Mouse (Mus musculus): ENCODE measurements around the gene Gjb3. TPM values are rescaled to one million over a fixed set of nuclear protein-coding genes. Genes with fewer than 3 reads are reported as not detected.

The Gjb3 gene
- 57.2 and 66.7 TPM in 2 replicates for polyA plus RNA-seq (2011; ENCODE audit: insufficient read depth, insufficient read length, low read depth, missing spikeins)

DNA sequence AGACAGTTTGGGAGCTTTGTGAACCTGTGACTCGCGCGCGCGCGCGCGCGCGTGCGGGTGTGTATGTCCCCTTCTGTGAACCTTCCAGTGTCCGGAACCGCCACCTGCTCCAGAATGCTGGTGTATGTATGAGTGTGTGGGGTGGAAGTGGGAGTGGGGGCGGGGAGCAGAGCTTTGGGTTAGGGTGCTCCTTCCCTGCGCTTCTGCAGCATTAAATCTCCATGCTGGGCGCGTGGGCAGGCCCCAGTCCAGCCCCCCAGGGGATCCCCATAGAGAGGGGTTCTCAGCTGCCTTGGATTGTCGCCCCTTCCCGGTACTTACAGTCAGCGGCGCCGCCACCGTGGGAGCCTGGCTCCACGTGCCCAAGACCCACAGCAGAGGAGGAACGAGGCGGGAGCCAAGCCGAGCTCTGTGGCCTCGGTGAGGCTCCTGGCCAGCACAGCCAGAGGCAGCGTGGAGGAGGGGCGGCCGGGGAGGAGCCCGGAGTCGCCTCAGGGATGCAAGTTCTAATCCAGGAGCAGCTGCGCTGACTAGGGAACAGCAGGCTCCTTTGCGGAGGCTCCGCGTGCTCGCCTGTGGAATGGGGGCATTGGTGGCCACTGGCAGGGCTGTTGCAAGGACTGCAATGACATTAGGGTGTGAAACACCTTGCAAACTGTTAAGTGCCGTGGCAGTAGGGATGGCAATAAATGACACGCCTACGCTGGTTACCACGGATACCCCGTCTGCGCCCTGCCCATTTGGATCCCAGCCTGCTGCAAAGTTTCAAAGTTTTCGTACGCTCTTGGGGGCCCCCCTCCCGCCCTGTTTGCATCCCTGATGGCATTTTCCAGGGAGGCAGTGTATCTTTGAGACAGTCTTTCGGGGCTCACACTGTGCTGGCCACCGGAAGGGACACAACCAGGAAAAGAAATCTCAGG lies at the start of gene Gjb3:
Gene Gjb3, minus strand, starts transcription at position 664 of the 920 bp plus-strand sequence.
- H3K36me3 ChIP-seq (ENCODE audit: control insufficient read depth, insufficient read depth, low read length, poor library complexity, severe bottlenecking), result peaks cover 12% of the 10 kb centered on the region
- H3K9ac ChIP-seq (ENCODE audit: low read depth, poor library complexity, severe bottlenecking), result peak within 1 kb of the TSS; percentile 93
- peak within 1 kb of the TSS; percentile 69 for H3K4me3 ChIP-seq (ENCODE audit: low read depth, low read length)
- peak within 1 kb of the TSS; percentile 97 for H3K27ac ChIP-seq (ENCODE audit: insufficient read depth, low read length)
- no peaks in the 10 kb centered on the region for H3K9me3 ChIP-seq (replicated peaks; ENCODE audit: control insufficient read depth, insufficient read depth, low read length, poor library complexity, severe bottlenecking)
- TF ChIP-seq POLR2A (IDR thresholded peaks at IDR 0.05; ENCODE audit: insufficient read depth, low read length) (no peak), EP300 (IDR thresholded peaks at IDR 0.05; ENCODE audit: insufficient read depth, low read depth, low read length) (peak; percentile 73)
- peaks cover under 1% of the 10 kb centered on the region for H3K4me1 ChIP-seq (ENCODE audit: control insufficient read depth, insufficient read depth, low read length)
- no peaks in the 10 kb centered on the region for H3K27me3 ChIP-seq (ENCODE audit: control insufficient read depth, insufficient read depth, low read length, poor library complexity, severe bottlenecking)

DNA sequence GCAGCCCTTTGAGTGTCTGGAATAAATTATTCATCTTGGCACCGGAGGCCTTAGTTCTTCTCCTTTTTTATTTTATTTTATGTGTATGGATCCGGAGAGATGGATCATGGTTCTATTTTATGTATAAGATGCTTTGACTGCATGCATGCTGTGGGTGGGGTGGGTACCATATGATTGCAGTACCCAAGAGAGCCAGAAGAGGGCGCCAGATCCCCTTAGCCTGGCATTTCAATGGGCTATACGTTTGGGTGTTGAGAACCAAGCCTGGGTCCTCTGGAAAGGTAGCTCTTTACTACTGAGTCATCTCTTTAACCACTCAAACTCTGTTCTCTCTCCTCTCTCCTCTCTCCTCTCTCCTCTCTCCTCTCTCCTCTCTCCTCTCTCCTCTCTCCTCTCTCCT lies 46.7 kb upstream of the Gjb3 start:
- H3K4me1 ChIP-seq (ENCODE audit: control insufficient read depth, insufficient read depth, low read length), result peaks cover 2% of the 10 kb centered on the region
- no peak overlapping the region for H3K9ac ChIP-seq (ENCODE audit: low read depth, poor library complexity, severe bottlenecking)
- no peak overlapping the region for H3K4me3 ChIP-seq (ENCODE audit: low read depth, low read length)
- TF ChIP-seq EP300 (IDR thresholded peaks at IDR 0.05; ENCODE audit: insufficient read depth, low read depth, low read length) (no peak), POLR2A (IDR thresholded peaks at IDR 0.05; ENCODE audit: insufficient read depth, low read length) (no peak), CTCF (IDR thresholded peaks at IDR 0.05; ENCODE audit: low read depth, low read length) (peak; percentile 87)
- H3K9me3 ChIP-seq (replicated peaks; ENCODE audit: control insufficient read depth, insufficient read depth, low read length, poor library complexity, severe bottlenecking), result no peaks in the 10 kb centered on the region
- no peaks in the 10 kb centered on the region for H3K27me3 ChIP-seq (ENCODE audit: control insufficient read depth, insufficient read depth, low read length, poor library complexity, severe bottlenecking)
- no peak overlapping the region for H3K27ac ChIP-seq (ENCODE audit: insufficient read depth, low read length)
- no peaks in the 10 kb centered on the region for H3K36me3 ChIP-seq (ENCODE audit: control insufficient read depth, insufficient read depth, low read length, poor library complexity, severe bottlenecking)

DNA sequence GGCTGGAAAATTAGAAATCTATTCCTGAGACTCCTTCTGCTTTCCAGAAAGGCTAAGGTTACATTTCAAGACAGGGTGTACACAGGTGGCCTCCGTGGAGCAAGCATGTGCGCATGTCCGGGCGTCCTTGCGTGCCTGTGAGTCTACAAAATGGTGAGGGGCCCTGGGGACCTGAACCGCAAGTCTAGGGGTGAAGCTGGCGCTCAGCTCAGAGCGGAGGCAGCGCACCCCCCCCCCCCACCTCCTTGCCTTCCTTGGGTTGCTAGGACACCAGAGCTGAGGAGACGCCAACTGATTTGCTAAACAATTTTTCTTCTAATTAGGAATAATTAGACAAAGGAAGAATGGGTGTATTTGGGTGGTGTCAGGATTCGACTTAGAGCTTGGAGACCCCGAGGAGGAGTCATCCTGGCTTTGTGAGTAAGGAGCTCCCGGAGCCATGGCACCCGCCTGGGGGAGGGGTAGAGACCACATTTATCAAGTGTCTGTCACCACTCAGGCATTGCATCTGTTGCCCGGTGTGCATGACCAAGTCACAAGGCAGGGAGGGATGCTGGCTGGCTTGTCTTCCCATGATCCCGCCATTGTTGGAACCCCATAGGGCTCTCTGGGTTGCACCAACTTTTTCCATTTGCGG lies 45.0 kb upstream of the Gjb3 start:
- H3K9me3 ChIP-seq (replicated peaks; ENCODE audit: control insufficient read depth, insufficient read depth, low read length, poor library complexity, severe bottlenecking), result no peaks in the 10 kb centered on the region
- TF ChIP-seq CTCF (IDR thresholded peaks at IDR 0.05; ENCODE audit: low read depth, low read length), result no peak
- H3K9ac ChIP-seq (ENCODE audit: low read depth, poor library complexity, severe bottlenecking), result no peak overlapping the region
- H3K27me3 ChIP-seq (ENCODE audit: control insufficient read depth, insufficient read depth, low read length, poor library complexity, severe bottlenecking), result no peaks in the 10 kb centered on the region
- H3K36me3 ChIP-seq (ENCODE audit: control insufficient read depth, insufficient read depth, low read length, poor library complexity, severe bottlenecking), result no peaks in the 10 kb centered on the region
- peaks cover 2% of the 10 kb centered on the region for H3K4me1 ChIP-seq (ENCODE audit: control insufficient read depth, insufficient read depth, low read length)
- H3K27ac ChIP-seq (ENCODE audit: insufficient read depth, low read length), result no peak overlapping the region
- no peak overlapping the region for H3K4me3 ChIP-seq (ENCODE audit: low read depth, low read length)

DNA sequence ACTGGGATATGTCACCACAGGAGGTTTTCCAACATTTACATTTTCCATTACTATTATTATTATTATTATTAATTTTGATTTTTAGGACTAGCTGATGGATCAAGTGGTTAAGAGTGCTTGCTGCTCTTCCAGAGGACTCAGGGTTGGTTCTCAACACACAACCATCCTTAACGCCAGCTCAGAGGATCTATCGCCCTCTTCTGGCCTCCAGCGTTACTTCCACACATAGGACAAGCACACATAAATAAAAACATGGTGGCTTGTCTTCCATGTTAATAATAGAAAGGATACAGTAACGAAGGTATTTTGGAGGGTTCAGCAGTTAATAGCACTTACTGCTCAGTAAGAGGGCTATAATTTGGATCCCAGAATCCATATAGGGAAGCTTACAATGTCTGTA lies 44.0 kb upstream of the Gjb3 start:
- Histone ChIP-seq H3K27ac (ENCODE audit: insufficient read depth, low read length) (no peak overlapping the region), H3K9me3 (replicated peaks; ENCODE audit: control insufficient read depth, insufficient read depth, low read length, poor library complexity, severe bottlenecking) (no peaks in the 10 kb centered on the region), H3K27me3 (ENCODE audit: control insufficient read depth, insufficient read depth, low read length, poor library complexity, severe bottlenecking) (no peaks in the 10 kb centered on the region), H3K4me1 (ENCODE audit: control insufficient read depth, insufficient read depth, low read length) (peaks cover 2% of the 10 kb centered on the region), H3K4me3 (ENCODE audit: low read depth, low read length) (no peak overlapping the region), H3K9ac (ENCODE audit: low read depth, poor library complexity, severe bottlenecking) (no peak overlapping the region), H3K36me3 (ENCODE audit: control insufficient read depth, insufficient read depth, low read length, poor library complexity, severe bottlenecking) (no peaks in the 10 kb centered on the region)
- TF ChIP-seq EP300 (IDR thresholded peaks at IDR 0.05; ENCODE audit: insufficient read depth, low read depth, low read length), result no peak
- peak; percentile 58 for TF ChIP-seq CTCF (IDR thresholded peaks at IDR 0.05; ENCODE audit: low read depth, low read length)
- TF ChIP-seq POLR2A (IDR thresholded peaks at IDR 0.05; ENCODE audit: insufficient read depth, low read length), result no peak

- no peak for TF ChIP-seq POLR2A (IDR thresholded peaks at IDR 0.05; ENCODE audit: insufficient read depth, low read length)
- no peak for TF ChIP-seq CTCF (IDR thresholded peaks at IDR 0.05; ENCODE audit: low read depth, low read length)
- no peak for TF ChIP-seq EP300 (IDR thresholded peaks at IDR 0.05; ENCODE audit: insufficient read depth, low read depth, low read length)
- Histone ChIP-seq H3K4me1 (ENCODE audit: control insufficient read depth, insufficient read depth, low read length) (peaks cover 2% of the 10 kb centered on the region), H3K9ac (ENCODE audit: low read depth, poor library complexity, severe bottlenecking) (no peak overlapping the region), H3K36me3 (ENCODE audit: control insufficient read depth, insufficient read depth, low read length, poor library complexity, severe bottlenecking) (no peaks in the 10 kb centered on the region), H3K27me3 (ENCODE audit: control insufficient read depth, insufficient read depth, low read length, poor library complexity, severe bottlenecking) (no peaks in the 10 kb centered on the region), H3K4me3 (ENCODE audit: low read depth, low read length) (no peak overlapping the region), H3K27ac (ENCODE audit: insufficient read depth, low read length) (no peak overlapping the region), H3K9me3 (replicated peaks; ENCODE audit: control insufficient read depth, insufficient read depth, low read length, poor library complexity, severe bottlenecking) (no peaks in the 10 kb centered on the region)
These were observed 42.8 kb upstream of the Gjb3 start for GRCm38 (mm10) chr4:127373491-127373890.

- H3K36me3 ChIP-seq (ENCODE audit: control insufficient read depth, insufficient read depth, low read length, poor library complexity, severe bottlenecking), result no peaks in the 10 kb centered on the region
- H3K9me3 ChIP-seq (replicated peaks; ENCODE audit: control insufficient read depth, insufficient read depth, low read length, poor library complexity, severe bottlenecking), result no peaks in the 10 kb centered on the region
- no peaks in the 10 kb centered on the region for H3K27me3 ChIP-seq (ENCODE audit: control insufficient read depth, insufficient read depth, low read length, poor library complexity, severe bottlenecking)
- peaks cover 4% of the 10 kb centered on the region for H3K4me1 ChIP-seq (ENCODE audit: control insufficient read depth, insufficient read depth, low read length)
- H3K9ac ChIP-seq (ENCODE audit: low read depth, poor library complexity, severe bottlenecking), result no peak overlapping the region
- TF ChIP-seq EP300 (IDR thresholded peaks at IDR 0.05; ENCODE audit: insufficient read depth, low read depth, low read length) (no peak), CTCF (IDR thresholded peaks at IDR 0.05; ENCODE audit: low read depth, low read length) (no peak), POLR2A (IDR thresholded peaks at IDR 0.05; ENCODE audit: insufficient read depth, low read length) (no peak)
- no peak overlapping the region for H3K4me3 ChIP-seq (ENCODE audit: low read depth, low read length)
- no peak overlapping the region for H3K27ac ChIP-seq (ENCODE audit: insufficient read depth, low read length)
These were observed 40.9 kb upstream of the Gjb3 start for GRCm38 (mm10) chr4:127371546-127371945.

All from ES-Bruce4 (cell line).